Mouse (Mus musculus) megakaryocyte, embryonic 14.5 days (primary cell): Measurements from ENCODE around the gene Tmem150c.

Experiments used
- FLI1 ChIP-seq: IDR thresholded peaks from 2 replicates; pipeline ENCODE4 v1.6.1; 2012; ENCODE audit warnings: low read length, inconsistent platforms, mixed read lengths
- GATA1 ChIP-seq: IDR thresholded peaks from 3 replicates; pipeline ENCODE4 v1.6.1; 2012; ENCODE audit warnings: mixed read lengths, low read length, inconsistent platforms, borderline replicate concordance

- TF ChIP-seq GATA1 (no peak), FLI1 (no peak)
These were observed 594 bp downstream of the Tmem150c start for GRCm38 (mm10) chr5:100158791-100159637.
